Mouse (Mus musculus) liver, embryonic 14.5 days (tissue): ENCODE measurements around the gene Inpp5k. TPM values are rescaled to one million over a fixed set of nuclear protein-coding genes. Genes with fewer than 3 reads are reported as not detected.

ENCODE experiments used
- ATAC-seq: fragments of 200-750 bp; cut with Nextera tagmentation; 2 replicates; pipeline ENCODE4 v1.8.0; 2017; ENCODE audit warnings: moderate number of reproducible peaks, mild to moderate bottlenecking, moderate library complexity; ENCODE audit not compliant: insufficient read depth
- DNase-seq, 3 experiments: peaks; one replicate each; pipeline ENCODE4 v3.0.0-alpha.2; 2012 to 2013; ENCODE audit warnings: low read depth in 3 of 3, low spot score in 3 of 3
- H3K27ac ChIP-seq: fragments of 300-500 bp; sonication (generic); 2 replicates; pipeline ENCODE4 v1.5.1; 2014; ENCODE audit warnings: moderate library complexity, mild to moderate bottlenecking, control low read depth, inconsistent platforms
- H3K27me3 ChIP-seq: fragments of 300-500 bp; sonication (generic); 2 replicates; pipeline ENCODE4 v1.6.1; 2014; ENCODE audit warnings: mild to moderate bottlenecking, low read length, moderate library complexity; ENCODE audit not compliant: control insufficient read depth, insufficient read depth
- H3K36me3 ChIP-seq: fragments of 300-500 bp; sonication (generic); replicated peaks from 2 replicates; pipeline ENCODE4 v1.6.1; 2014; ENCODE audit warnings: low read depth; ENCODE audit not compliant: control insufficient read depth, insufficient read depth
- H3K4me1 ChIP-seq, 2 experiments: fragments of 200-500 bp in 1 of 2; fragments of 300-500 bp in 1 of 2; sonication (generic) in 1 of 2; replicated peaks; 2 replicates each; pipeline ENCODE4 v1.6.1; 2012 to 2014; ENCODE audit warnings: antibody characterized with exemption in 1 of 2, inconsistent platforms in 1 of 2, low read length in 1 of 2; ENCODE audit not compliant: control insufficient read depth in 2 of 2, insufficient read depth in 2 of 2
- H3K4me2 ChIP-seq: fragments of 300-500 bp; sonication (generic); 2 replicates; pipeline ENCODE4 v1.6.1; 2014; ENCODE audit warnings: low read depth, mild to moderate bottlenecking, control low read depth, moderate library complexity
- H3K4me3 ChIP-seq, 2 experiments: fragments of 200-500 bp in 1 of 2; fragments of 300-500 bp in 1 of 2; sonication (generic) in 1 of 2; 2 replicates each; pipeline ENCODE4 v1.5.1; 2012 to 2014; ENCODE audit warnings: low read depth in 2 of 2, low read length in 2 of 2, mild to moderate bottlenecking in 2 of 2, control low read depth in 1 of 2, inconsistent platforms in 1 of 2, moderate library complexity in 1 of 2; ENCODE audit not compliant: insufficient read depth in 1 of 2
- H3K9ac ChIP-seq: fragments of 300-500 bp; sonication (generic); replicated peaks from 2 replicates; pipeline ENCODE4 v1.6.1; 2014; ENCODE audit warnings: mild to moderate bottlenecking, control low read depth, moderate library complexity
- H3K9me3 ChIP-seq: fragments of 300-500 bp; sonication (generic); 2 replicates; pipeline ENCODE4 v1.6.1; 2016; ENCODE audit warnings: low read length, mixed read lengths; ENCODE audit not compliant: control insufficient read depth
- CTCF ChIP-seq: IDR thresholded peaks from 2 replicates; pipeline ENCODE4 v1.5.1; 2016; ENCODE audit warnings: antibody characterized with exemption, low read depth, control low read depth
- EP300 ChIP-seq: IDR thresholded peaks from 2 replicates; pipeline ENCODE4 v1.6.1; 2016; ENCODE audit warnings: antibody characterized with exemption, low read depth
- WGBS: fragments of 180-500 bp; shearing (Covaris S2); extraction: QIAGEN DNeasy Blood & Tissue Kit; methylation state at CpG from one replicate; pipeline ENCODE4 v1.1.7; 2014; ENCODE audit not compliant: insufficient replicate concordance; 5-methylcytosine and 5-hydroxymethylcytosine counted together
- polyA plus RNA-seq, 2 experiments: library from polyadenylated mRNA; depleted of rRNA in 1 of 2; stranded (reverse) in 1 of 2; unstranded in 1 of 2; fragments of >200 nt; fragmentation: Nextera tagmentation in 1 of 2; extraction: Ambion mirVana in 1 of 2; gene quantifications; 2 replicates each; pipeline versions ENCODE4 v1.2.1 to v1.2.3; 2012 to 2014

Gene Inpp5k
- polyA plus RNA-seq, 2 experiments, result 13.0 to 16.3 TPM

GRCm38 (mm10) chr11:75586963-75587362, 43.8 kb upstream of the Inpp5k start:
- WGBS, result 66% methylated on average over 5 of the region's 5 CpGs
- Histone ChIP-seq H3K27me3 (no peaks in the 10 kb centered on the region), H3K4me1 (peaks cover 10 to 14% of the 10 kb centered on the region in 2 experiments), H3K4me3 (no peak overlapping the region), H3K9ac (no peak overlapping the region), H3K27ac (no peak overlapping the region), H3K36me3 (no peaks in the 10 kb centered on the region), H3K9me3 (no peaks in the 10 kb centered on the region), H3K4me2 (no peak overlapping the region)
- DNase-seq (no peak), ATAC-seq (no peak)
- no peak for TF ChIP-seq CTCF
- no peak for TF ChIP-seq EP300

GRCm38 (mm10) chr11:75587493-75588284, 43.1 kb upstream of the Inpp5k start, which contains the start of gene Pitpna:
TSS of gene Pitpna (plus strand) at chr11:75588097.
- H3K4me3 ChIP-seq, result peak within 1 kb of the TSS; percentile 70 to 84
- peak; percentile 91 for ATAC-seq
- no peaks in the 10 kb centered on the region for H3K27me3 ChIP-seq
- H3K36me3 ChIP-seq, result peaks cover 2% of the 10 kb centered on the region; the same call in 1 of the 2 replicates
- peak within 1 kb of the TSS; percentile 85 for H3K9ac ChIP-seq
- peak within 1 kb of the TSS; percentile 94 for H3K4me2 ChIP-seq
- 3% methylated on average over 49 of the region's 49 CpGs for WGBS
- TF ChIP-seq CTCF, result 0 out of 2 replicates have a peak, but pooled peaks have one; percentile 20
- no peak for TF ChIP-seq EP300
- peak within 1 kb of the TSS; percentile 29 for H3K27ac ChIP-seq
- DNase-seq, result peak; percentile 80 to 82 (median 82)
- no peaks in the 10 kb centered on the region for H3K9me3 ChIP-seq
- H3K4me1 ChIP-seq, result peaks cover 10 to 14% of the 10 kb centered on the region in 2 experiments

- peak overlapping the region; percentile 70 to 84 for H3K4me3 ChIP-seq
- ATAC-seq (peak; percentile 73), DNase-seq (no peak)
- H3K9ac ChIP-seq, result peak overlapping the region; percentile 85
- WGBS, result under 1% methylated on average over 37 of the region's 37 CpGs
- no peaks in the 10 kb centered on the region for H3K9me3 ChIP-seq
- TF ChIP-seq CTCF (no peak), EP300 (no peak)
- peaks cover 10 to 14% of the 10 kb centered on the region in 2 experiments for H3K4me1 ChIP-seq
- H3K27ac ChIP-seq, result peak overlapping the region; percentile 29
- H3K4me2 ChIP-seq, result peak overlapping the region; percentile 94
- H3K27me3 ChIP-seq, result no peaks in the 10 kb centered on the region
- peaks cover 5% of the 10 kb centered on the region for H3K36me3 ChIP-seq
Measured at GRCm38 (mm10) chr11:75588285-75588941, 42.4 kb upstream of the Inpp5k start.

- ATAC-seq (no peak), DNase-seq (no peak)
- H3K9me3 ChIP-seq, result no peaks in the 10 kb centered on the region
- no peak overlapping the region for H3K27ac ChIP-seq
- TF ChIP-seq CTCF (no peak), EP300 (no peak)
- peaks cover 7 to 21% of the 10 kb centered on the region in 2 experiments for H3K4me1 ChIP-seq
- H3K9ac ChIP-seq, result no peak overlapping the region
- no peak overlapping the region for H3K4me2 ChIP-seq
- H3K27me3 ChIP-seq, result no peaks in the 10 kb centered on the region
- 44% methylated on average over 5 of the region's 5 CpGs for whole genome bisulfite sequencing
- H3K36me3 ChIP-seq, result peaks cover 5% of the 10 kb centered on the region
- H3K4me3 ChIP-seq, result no peak overlapping the region
Measured at GRCm38 (mm10) chr11:75592612-75593011, 38.2 kb upstream of the Inpp5k start.

- Histone ChIP-seq H3K9me3 (no peaks in the 10 kb centered on the region), H3K9ac (no peak overlapping the region), H3K4me1 (peaks cover 0 to 12% of the 10 kb centered on the region in 2 experiments; a peak in 2 of 4 replicates), H3K36me3 (peaks cover 11% of the 10 kb centered on the region), H3K27me3 (no peaks in the 10 kb centered on the region), H3K4me2 (no peak overlapping the region), H3K27ac (no peak overlapping the region), H3K4me3 (no peak overlapping the region)
- TF ChIP-seq EP300 (no peak), CTCF (no peak)
- ATAC-seq (peak; percentile 15; the same call in 1 of the 2 replicates), DNase-seq (no peak)
- 68% methylated on average over 9 of the region's 9 CpGs for WGBS
Measured at GRCm38 (mm10) chr11:75594431-75594830, 36.4 kb upstream of the Inpp5k start.
